Mouse (Mus musculus) brain, embryonic 18.5 days (tissue): ENCODE data around the gene Smc6.

ENCODE experiments used
- DNase-seq: peaks from one replicate; pipeline ENCODE4 v3.0.0-alpha.2; 2012; ENCODE audit warnings: low read depth, low spot score

Gene Smc6

GRCm38 (mm10) chr12:11265382-11266281 is at the start of gene Smc6, which contains the start of gene Gen1:
Gene Smc6, plus strand, starts transcription at chr12:11265886.
Gene Gen1, minus strand, starts transcription at chr12:11265801.
- DNase-seq: peak; percentile 88

GRCm38 (mm10) chr12:11216454-11216853 is 49.2 kb upstream of the Smc6 start:
- DNase-seq: no peak

GRCm38 (mm10) chr12:11217726-11218250 is 47.9 kb upstream of the Smc6 start:
- DNase-seq: no peak

- DNase-seq: peak; percentile 26
Observed at GRCm38 (mm10) chr12:11221524-11222330, 44.0 kb upstream of the Smc6 start.

GRCm38 (mm10) chr12:11222566-11222965 is 43.1 kb upstream of the Smc6 start:
- no peak for DNase-seq

GRCm38 (mm10) chr12:11223090-11223489 is 42.6 kb upstream of the Smc6 start:
- DNase-seq: no peak

GRCm38 (mm10) chr12:11224722-11225121 is 41.0 kb upstream of the Smc6 start:
- DNase-seq: no peak

- no peak for DNase-seq
Observed at GRCm38 (mm10) chr12:11226123-11226522, 39.6 kb upstream of the Smc6 start.

- no peak for DNase-seq
Observed at GRCm38 (mm10) chr12:11226529-11227268, 39.0 kb upstream of the Smc6 start.

GRCm38 (mm10) chr12:11230267-11230666 is 35.4 kb upstream of the Smc6 start:
- no peak for DNase-seq

GRCm38 (mm10) chr12:11235996-11236395 is 29.7 kb upstream of the Smc6 start:
- no peak for DNase-seq

- DNase-seq: no peak
Observed at GRCm38 (mm10) chr12:11247460-11247859, 18.2 kb upstream of the Smc6 start.

GRCm38 (mm10) chr12:11250322-11250721 is 15.4 kb upstream of the Smc6 start:
- DNase-seq: no peak

GRCm38 (mm10) chr12:11264895-11265294 is 791 bp upstream of the Smc6 start:
- no peak for DNase-seq

GRCm38 (mm10) chr12:11266282-11266985 is 748 bp downstream of the Smc6 start:
- DNase-seq: no peak

- no peak for DNase-seq
Observed at GRCm38 (mm10) chr12:11267030-11267429, 1.3 kb downstream of the Smc6 start.

GRCm38 (mm10) chr12:11272568-11272967 is 6.9 kb downstream of the Smc6 start:
- DNase-seq: no peak

- no peak for DNase-seq
Observed at GRCm38 (mm10) chr12:11273185-11273584, 7.5 kb downstream of the Smc6 start.

- no peak for DNase-seq
Observed at GRCm38 (mm10) chr12:11276632-11277031, 10.9 kb downstream of the Smc6 start.

- no peak for DNase-seq
Observed at GRCm38 (mm10) chr12:11277207-11277606, 11.5 kb downstream of the Smc6 start.

GRCm38 (mm10) chr12:11279886-11280285 is 14.2 kb downstream of the Smc6 start:
- no peak for DNase-seq
